Mouse (Mus musculus) hindlimb bud, embryonic 11.5 days (tissue): ENCODE results near the gene Gm13539.

Source experiments
- DNase-seq: peaks from one replicate; pipeline ENCODE4 v3.0.0-alpha.2; 2012; ENCODE audit warnings: low read depth, low spot score; ENCODE audit errors: extremely low spot score

The Gm13539 gene

DNA sequence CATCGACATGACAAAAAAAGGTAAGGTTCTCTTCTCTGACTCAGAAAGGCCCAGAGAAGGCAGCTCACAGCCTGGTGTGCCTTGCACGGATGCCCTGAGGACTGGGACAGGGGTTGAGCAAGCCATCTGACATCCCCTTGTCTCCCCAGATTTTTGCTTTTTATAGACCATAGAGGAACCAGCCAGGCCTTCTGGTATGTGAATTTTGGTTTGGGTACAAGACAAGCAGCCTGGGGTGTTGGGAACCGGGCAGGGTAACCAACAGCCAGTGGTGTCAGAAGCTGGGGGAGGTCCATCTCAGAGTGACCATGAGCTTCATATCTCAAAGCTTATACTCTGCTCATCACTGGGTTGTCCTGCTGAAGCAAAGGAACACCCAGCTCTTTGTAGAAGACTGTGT lies 42.7 kb downstream of the Gm13539 start:
- no peak for DNase-seq

DNA sequence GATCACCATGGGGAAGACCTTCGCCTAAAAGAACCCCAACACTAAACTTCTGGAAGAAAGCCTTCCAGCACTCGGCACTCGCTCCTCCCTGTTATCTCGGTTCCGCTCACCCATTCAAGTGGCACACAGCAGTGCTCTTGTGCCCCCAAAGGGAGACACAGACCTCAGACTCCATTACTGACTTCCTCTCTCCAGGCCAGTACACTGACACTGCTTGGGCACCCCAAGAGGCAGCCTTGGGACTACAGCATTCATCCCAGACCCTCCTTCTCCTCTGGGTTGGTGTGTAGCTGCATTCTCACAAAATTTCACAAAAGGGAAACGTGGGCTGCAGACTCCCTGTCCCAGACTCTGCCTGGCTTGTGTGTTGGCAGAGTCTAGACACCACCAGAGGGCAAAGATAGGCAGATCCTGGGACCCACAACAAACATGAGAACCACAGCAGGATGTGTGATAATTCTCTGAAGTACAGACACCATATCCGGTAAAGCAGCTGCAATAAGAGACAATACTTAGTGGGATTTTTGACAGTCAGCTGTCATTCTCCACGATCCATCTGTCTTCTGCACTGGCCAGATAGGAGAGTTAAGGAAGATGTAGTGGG lies 46.4 kb downstream of the Gm13539 start:
- no peak for DNase-seq

- DNase-seq, result no peak
Measured at GRCm38 (mm10) chr2:25830786-25831185, 48.7 kb downstream of the Gm13539 start.

- peak; percentile 62 for DNase-seq
Measured at GRCm38 (mm10) chr2:25836291-25836690, 54.2 kb downstream of the Gm13539 start.
